Mouse (Mus musculus) brain, embryonic 18.5 days (tissue): ENCODE results near the gene Prss46.

Experiments used
- DNase-seq: peaks from one replicate; pipeline ENCODE4 v3.0.0-alpha.2; 2012; ENCODE audit warnings: low read depth, low spot score

Prss46 gene

GRCm38 (mm10) chr9:110896595-110896994 is 52.3 kb downstream of the Prss46 start:
- DNase-seq = no peak

- no peak for DNase-seq
These were observed 55.2 kb downstream of the Prss46 start for GRCm38 (mm10) chr9:110899451-110900008.

- DNase-seq = no peak
These were observed 56.9 kb downstream of the Prss46 start for GRCm38 (mm10) chr9:110901204-110901603.

DNA sequence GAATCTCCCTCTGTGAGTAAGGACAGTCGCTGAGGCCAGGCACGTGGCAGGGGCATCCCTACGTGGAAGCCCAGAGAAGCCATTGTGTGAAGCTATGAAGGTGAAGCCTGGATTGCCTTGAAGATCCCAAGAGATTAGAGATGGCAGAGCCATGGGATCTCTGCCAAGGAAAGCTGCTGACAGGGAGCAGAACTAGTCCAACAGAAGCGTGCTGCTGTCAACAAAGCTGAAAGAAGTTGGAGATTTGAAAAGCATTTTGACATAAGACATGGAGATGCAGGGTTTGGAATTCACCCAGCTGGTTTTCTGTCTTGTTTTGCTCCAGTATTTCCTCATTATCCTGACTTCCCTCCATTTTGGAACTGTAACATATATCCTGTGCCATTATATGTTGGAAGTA is 58.0 kb downstream of the Prss46 start:
- DNase-seq = no peak
